Mouse (Mus musculus): Measurements from ENCODE around the gene Dtx3. TPM values are rescaled to one million over a fixed set of nuclear protein-coding genes. Genes with fewer than 3 reads are reported as not detected.

Dtx3 gene
- polyA plus RNA-seq, 1 experiment from 2014 or later = 117 TPM

Other genes starting within 250 kb of the Dtx3 start
- 81.1 and 112 TPM in 2 replicates for gene Ctdsp2, start 217.0 kb downstream of the Dtx3 start, polyA plus RNA-seq (2014; fragmentation: Nextera tagmentation; extraction: Ambion mirVana)
- 0.19 and 0.20 TPM in 2 replicates for gene Avil, start 195.0 kb downstream of the Dtx3 start, polyA plus RNA-seq (2014; fragmentation: Nextera tagmentation; extraction: Ambion mirVana)
- gene Tsfm, start 164.9 kb downstream of the Dtx3 start, polyA plus RNA-seq (2014; fragmentation: Nextera tagmentation; extraction: Ambion mirVana) = 90.5 and 98.2 TPM in 2 replicates
- 69.5 and 78.1 TPM in 2 replicates for gene Mettl1, start 154.3 kb downstream of the Dtx3 start, polyA plus RNA-seq (2014; fragmentation: Nextera tagmentation; extraction: Ambion mirVana)
- 0.39 and 0.89 TPM in 2 replicates for gene Eef1akmt3, start 154.2 kb downstream of the Dtx3 start, polyA plus RNA-seq (2014; fragmentation: Nextera tagmentation; extraction: Ambion mirVana)
- gene Cyp27b1, start 147.5 kb downstream of the Dtx3 start, polyA plus RNA-seq (2014; fragmentation: Nextera tagmentation; extraction: Ambion mirVana) = 0.36 and 0.41 TPM in 2 replicates
- gene March9, start 135.5 kb downstream of the Dtx3 start, polyA plus RNA-seq (2014; fragmentation: Nextera tagmentation; extraction: Ambion mirVana) = 1.5 and 2.6 TPM in 2 replicates
- gene Cdk4, start 132.2 kb downstream of the Dtx3 start, polyA plus RNA-seq (2014; fragmentation: Nextera tagmentation; extraction: Ambion mirVana) = 2,221 and 2,763 TPM in 2 replicates
- gene Tspan31, start 125.5 kb downstream of the Dtx3 start, polyA plus RNA-seq (2014; fragmentation: Nextera tagmentation; extraction: Ambion mirVana) = 106 and 153 TPM in 2 replicates
- 0.07 and 0.61 TPM in 2 replicates for gene Agap2, start 120.4 kb downstream of the Dtx3 start, polyA plus RNA-seq (2014; fragmentation: Nextera tagmentation; extraction: Ambion mirVana)
- gene Os9, start 74.6 kb downstream of the Dtx3 start, polyA plus RNA-seq (2014; fragmentation: Nextera tagmentation; extraction: Ambion mirVana) = 31.4 and 47.5 TPM in 2 replicates
- 6.2 and 8.7 TPM in 2 replicates for gene B4galnt1, start 30.5 kb downstream of the Dtx3 start, polyA plus RNA-seq (2014; fragmentation: Nextera tagmentation; extraction: Ambion mirVana)
- gene Slc26a10, start 15.1 kb downstream of the Dtx3 start, polyA plus RNA-seq (2014; fragmentation: Nextera tagmentation; extraction: Ambion mirVana) = 2.0 and 2.3 TPM in 2 replicates
- gene Arhgef25, start 5.6 kb downstream of the Dtx3 start, polyA plus RNA-seq (2014; fragmentation: Nextera tagmentation; extraction: Ambion mirVana) = 31.0 and 32.9 TPM in 2 replicates
- gene Pip4k2c, start 15.9 kb upstream of the Dtx3 start, polyA plus RNA-seq (2014; fragmentation: Nextera tagmentation; extraction: Ambion mirVana) = 19.2 and 31.0 TPM in 2 replicates
- gene Kif5a, start 67.6 kb upstream of the Dtx3 start, polyA plus RNA-seq (2014; fragmentation: Nextera tagmentation; extraction: Ambion mirVana) = 0.37 and 0.57 TPM in 2 replicates
- gene Dctn2, start 70.6 kb upstream of the Dtx3 start, polyA plus RNA-seq (2014; fragmentation: Nextera tagmentation; extraction: Ambion mirVana) = 164 and 173 TPM in 2 replicates
- 16.2 and 22.3 TPM in 2 replicates for gene Mbd6, start 93.3 kb upstream of the Dtx3 start, polyA plus RNA-seq (2014; fragmentation: Nextera tagmentation; extraction: Ambion mirVana)
- gene Mars, start 116.1 kb upstream of the Dtx3 start, polyA plus RNA-seq (2014; fragmentation: Nextera tagmentation; extraction: Ambion mirVana) = 93.9 and 146 TPM in 2 replicates
- 3.0 and 3.1 TPM in 2 replicates for gene Arhgap9, start 126.2 kb upstream of the Dtx3 start, polyA plus RNA-seq (2014; fragmentation: Nextera tagmentation; extraction: Ambion mirVana)
- gene Gli1, start 146.2 kb upstream of the Dtx3 start, polyA plus RNA-seq (2014; fragmentation: Nextera tagmentation; extraction: Ambion mirVana) = 8.2 and 9.2 TPM in 2 replicates
- 0.07 and 0.08 TPM in 2 replicates for gene Inhbe, start 158.7 kb upstream of the Dtx3 start, polyA plus RNA-seq (2014; fragmentation: Nextera tagmentation; extraction: Ambion mirVana)
- 0.10 and 0.22 TPM in 2 replicates for gene Inhbc, start 174.7 kb upstream of the Dtx3 start, polyA plus RNA-seq (2014; fragmentation: Nextera tagmentation; extraction: Ambion mirVana)
- 36.6 and 37.9 TPM in 2 replicates for gene R3hdm2, start 184.6 kb upstream of the Dtx3 start, polyA plus RNA-seq (2014; fragmentation: Nextera tagmentation; extraction: Ambion mirVana)

Data from kidney, embryonic 14.5 days (tissue).